In genomic region chr7:116039538-116040466, GRCm38 (mm10) we compare ENCODE assay signal across 8 mouse cellular contexts. TPM values are rescaled to one million over a fixed set of nuclear protein-coding genes. Genes with fewer than 3 reads are reported as not detected.
DNase-seq lines count a peak whose midpoint lies in the region; ATAC-seq and TF ChIP-seq lines count a peak whose summit lies in the region.

No protein-coding gene starts in this region.

- H3K27ac ChIP-seq in ES-E14 (ENCODE audit: insufficient read depth, low read depth, low read length, poor library complexity, severe bottlenecking) = no peak overlapping the region
- peak overlapping the region; percentile 62; the same call in 1 of the 2 replicates for H3K27ac ChIP-seq in forebrain, embryonic 16.5 days (ENCODE audit: low read length)
- H3K27ac ChIP-seq in layer of hippocampus, adult 2 months = peak overlapping the region; percentile 71
- no peak overlapping the region for H3K27ac ChIP-seq in lung, embryonic 14.5 days (ENCODE audit: low read depth)
- H3K27ac ChIP-seq in olfactory bulb, adult 2 months (ENCODE audit: insufficient read depth, low read depth, low read length) = no peak overlapping the region

- TF ChIP-seq POLR2A in olfactory bulb, adult 2 months (IDR thresholded peaks at IDR 0.05; ENCODE audit: insufficient read depth, low read depth, low read length) = no peak

- peak overlapping the region; percentile 98 for H3K4me2 ChIP-seq in forebrain, embryonic 16.5 days (ENCODE audit: low read length)
- peak overlapping the region; percentile 99 for H3K4me2 ChIP-seq in lung, embryonic 14.5 days

- H3K4me3 ChIP-seq in ES-E14 (ENCODE audit: insufficient read depth in 1 of 2, low read depth in 1 of 2, low read length in 2 of 2, poor library complexity in 1 of 2, severe bottlenecking in 1 of 2) = peak overlapping the region; percentile 59
- H3K4me3 ChIP-seq in forebrain, embryonic 16.5 days (replicated peaks; ENCODE audit: low read length) = peak overlapping the region; percentile 53
- H3K4me3 ChIP-seq in layer of hippocampus, adult 2 months = peak overlapping the region; percentile 59
- peak overlapping the region; percentile 50 for H3K4me3 ChIP-seq in lung, embryonic 14.5 days (ENCODE audit: low read depth, low read length)
- H3K4me3 ChIP-seq in olfactory bulb, adult 2 months (ENCODE audit: insufficient read depth, low read depth, low read length) = peak overlapping the region; percentile 45

- no peaks in the 10 kb centered on the region for H3K4me1 ChIP-seq in ES-E14 (ENCODE audit: control insufficient read depth in 2 of 2, insufficient read depth in 2 of 2, low read length in 2 of 2, poor library complexity in 1 of 2)
- peaks cover 27% of the 10 kb centered on the region for H3K4me1 ChIP-seq in forebrain, embryonic 16.5 days (replicated peaks; ENCODE audit: control insufficient read depth, insufficient read depth, low read length)
- H3K4me1 ChIP-seq in lung, embryonic 14.5 days (ENCODE audit: insufficient read depth) = no peaks in the 10 kb centered on the region
- peaks cover 11% of the 10 kb centered on the region for H3K4me1 ChIP-seq in olfactory bulb, adult 2 months (ENCODE audit: control insufficient read depth, insufficient read depth, low read length)

- in situ Hi-C loops in ES-E14 (cut with MboI; ENCODE audit: low sequenced_read_pairs in 2 of 2, unreplicated experiment in 2 of 2) = loop anchor here in 1 of 2 experiments (10.0 to 25.0 kb wide), 2 partner anchors 815 to 1128 kb away; no protein-coding TSS in a partner anchor

- peak; percentile 86 for ATAC-seq in forebrain, embryonic 16.5 days
- ATAC-seq in lung, embryonic 14.5 days (ENCODE audit: insufficient read depth) = peak; percentile 81

- H3K9me3 ChIP-seq in ES-E14 (ENCODE audit: control insufficient read depth, insufficient read depth, low read depth, low read length) = no peaks in the 10 kb centered on the region
- H3K9me3 ChIP-seq in forebrain, embryonic 16.5 days (ENCODE audit: control insufficient read depth, low read length) = no peaks in the 10 kb centered on the region
- no peaks in the 10 kb centered on the region for H3K9me3 ChIP-seq in lung, embryonic 14.5 days (ENCODE audit: low read depth, low read length)

- H3K36me3 ChIP-seq in ES-E14 (ENCODE audit: control insufficient read depth, insufficient read depth, low read length, poor library complexity, severe bottlenecking) = no peaks in the 10 kb centered on the region
- H3K36me3 ChIP-seq in forebrain, embryonic 16.5 days (ENCODE audit: control insufficient read depth, insufficient read depth) = no peaks in the 10 kb centered on the region
- H3K36me3 ChIP-seq in lung, embryonic 14.5 days (ENCODE audit: insufficient read depth) = no peaks in the 10 kb centered on the region

- intact Hi-C loops in heart, postnatal 36 days (cut with DNase I) = loop anchor here (1.0 to 10.0 kb wide), 7 partner anchors 195 to 1115 kb away; no protein-coding TSS in a partner anchor

- WGBS in forebrain, embryonic 16.5 days = under 1% methylated on average over 48 of the region's 48 CpGs
- WGBS in lung, embryonic 14.5 days = under 1% methylated on average over 48 of the region's 48 CpGs
- WGBS in olfactory bulb, adult 2 months = under 1% methylated on average over 48 of the region's 48 CpGs

- DNase-seq in ES-E14 (ENCODE audit: low read depth, low spot score) = peak; percentile 63
- peak; percentile 78 to 86 for DNase-seq in cerebellum, adult 18-20 months
- DNase-seq in heart, postnatal 36 days = peak; percentile 86 to 87
- peak; percentile 82 to 88 for DNase-seq in layer of hippocampus, adult 2 months (ENCODE audit: low spot score in 2 of 2)
- DNase-seq in lung, embryonic 14.5 days = peak; percentile 93
- peak; percentile 50 to 51 for DNase-seq in thymus, adult 18-20 months

- H3K9ac ChIP-seq in ES-E14 (ENCODE audit: insufficient read depth, low read depth, low read length, poor library complexity, severe bottlenecking) = no peak overlapping the region; the same call in 1 of the 2 replicates
- peak overlapping the region; percentile 62 for H3K9ac ChIP-seq in forebrain, embryonic 16.5 days (replicated peaks; ENCODE audit: low read depth, low read length)
- peak overlapping the region; percentile 24; the same call in 1 of the 2 replicates for H3K9ac ChIP-seq in lung, embryonic 14.5 days

- peak; percentile 94 for TF ChIP-seq CTCF in layer of hippocampus, adult 2 months (conservative IDR thresholded peaks at IDR 0.05)
- peak; percentile 92 for TF ChIP-seq CTCF in lung, embryonic 14.5 days (IDR thresholded peaks at IDR 0.05; ENCODE audit: low read depth)
- TF ChIP-seq CTCF in olfactory bulb, adult 2 months (IDR thresholded peaks at IDR 0.05; ENCODE audit: insufficient read depth, low read depth, low read length) = peak; percentile 92

- H3K27me3 ChIP-seq in forebrain, embryonic 16.5 days (replicated peaks; ENCODE audit: control insufficient read depth, insufficient read depth, low read length) = peaks cover 37% of the 10 kb centered on the region
- peaks cover 42% of the 10 kb centered on the region for H3K27me3 ChIP-seq in lung, embryonic 14.5 days (ENCODE audit: insufficient read depth, low read length)

TF ChIP-seq in ES-E14, 5 proteins besides CTCF, POLR2A, EP300 and RAD21:
- TF ChIP-seq HCFC1 (IDR thresholded peaks at IDR 0.05; ENCODE audit: borderline replicate concordance, insufficient read depth, low read length) = no peak; the same call in 1 of the 2 replicates
- TF ChIP-seq ZC3H11A (IDR thresholded peaks at IDR 0.05; ENCODE audit: borderline replicate concordance, low read depth, low read length) = peak; percentile 62
- TF ChIP-seq ZNF384 (IDR thresholded peaks at IDR 0.05; ENCODE audit: low read depth, low read length) = no peak
- no peak for TF ChIP-seq CHD2 (IDR thresholded peaks at IDR 0.05; ENCODE audit: low read depth, low read length)
- TF ChIP-seq MAFK (IDR thresholded peaks at IDR 0.05; ENCODE audit: insufficient read depth, low read depth, low read length) = no peak

RNA-seq across cellular contexts. Expression of gene 1110004F10Rik, which starts 0.6 kb away (rescaled TPM):
- 61.1 and 102 TPM in 2 replicates for total RNA-seq in ES-E14 (2012; rRNA removed)
- 382 and 395 TPM in 2 replicates for polyA plus RNA-seq in forebrain, embryonic 16.5 days (2015; fragmentation: Nextera tagmentation; extraction: Ambion mirVana)
- 10 to 100 TPM; 51.2 to 55.9 TPM for total RNA-seq in heart, postnatal 36 days (2021)
- 100 to 1,000 TPM; 101 to 106 TPM for total RNA-seq in layer of hippocampus, adult 2 months (2021)
- 275 and 286 TPM in 2 replicates for polyA plus RNA-seq in lung, embryonic 14.5 days (2014; fragmentation: Nextera tagmentation; extraction: Ambion mirVana)
- polyA plus RNA-seq in olfactory bulb, adult 2 months (2012; ENCODE audit: insufficient read depth, insufficient read length, low replicate concordance, missing spikeins) = 373 TPM in 1 of 2 replicates, not detected in the other

RNA-seq across cellular contexts. Expression of gene Sox6, which starts 1.2 kb away (rescaled TPM):
- 0.48 and 1.2 TPM in 2 replicates for total RNA-seq in ES-E14 (2012; rRNA removed)
- 95.4 and 96.5 TPM in 2 replicates for polyA plus RNA-seq in forebrain, embryonic 16.5 days (2015; fragmentation: Nextera tagmentation; extraction: Ambion mirVana)
- total RNA-seq in heart, postnatal 36 days (2021) = 10 to 100 TPM; 24.0 to 30.4 TPM
- 10 to 100 TPM; 24.3 to 31.0 TPM for total RNA-seq in layer of hippocampus, adult 2 months (2021)
- 19.1 and 22.0 TPM in 2 replicates for polyA plus RNA-seq in lung, embryonic 14.5 days (2014; fragmentation: Nextera tagmentation; extraction: Ambion mirVana)
- polyA plus RNA-seq in olfactory bulb, adult 2 months (2012; ENCODE audit: insufficient read depth, insufficient read length, low replicate concordance, missing spikeins) = not detected in 2 replicates

RNA-seq across cellular contexts. Expression of gene Gm4353, which starts 44.6 kb away (rescaled TPM):
- 1.8 and 4.2 TPM in 2 replicates for total RNA-seq in ES-E14 (2012; rRNA removed)
- polyA plus RNA-seq in forebrain, embryonic 16.5 days (2015; fragmentation: Nextera tagmentation; extraction: Ambion mirVana) = 1.2 and 1.5 TPM in 2 replicates
- 1 to 10 TPM; 1.3 TPM for total RNA-seq in heart, postnatal 36 days (2021)
- total RNA-seq in layer of hippocampus, adult 2 months (2021) = 1 to 10 TPM; 3.3 to 4.7 TPM
- polyA plus RNA-seq in lung, embryonic 14.5 days (2014; fragmentation: Nextera tagmentation; extraction: Ambion mirVana) = 1.1 and 1.5 TPM in 2 replicates
- polyA plus RNA-seq in olfactory bulb, adult 2 months (2012; ENCODE audit: insufficient read depth, insufficient read length, low replicate concordance, missing spikeins) = not detected in 2 replicates

Comparison
In these comparisons a context has a peak if more than half of its experiments do, and no peak if none do; other contexts are left out.
1. H3K27ac ChIP-seq: peak in forebrain, embryonic 16.5 days (single experiment) and layer of hippocampus, adult 2 months (single experiment); none in ES-E14 (single experiment), lung, embryonic 14.5 days (single experiment) and olfactory bulb, adult 2 months (single experiment).
2. RNA of gene Sox6, which starts 1.2 kb away (total RNA-seq): 24.3 to 31.0 TPM in layer of hippocampus, adult 2 months and 24.0 to 30.4 TPM in heart, postnatal 36 days; 0.48 to 1.2 TPM in ES-E14; every median in the first group is over 10 times any median in the second.
3. Peak in every context shown above with its lines, with median percentiles within 50 percentile points of each other: DNase-seq, H3K4me3 ChIP-seq and CTCF ChIP-seq.